Mouse (Mus musculus): Measurements from ENCODE around the gene Thoc6. TPM values are rescaled to one million over a fixed set of nuclear protein-coding genes. Genes with fewer than 3 reads are reported as not detected.

Thoc6 gene
- polyA plus RNA-seq (2012; rRNA removed) = 12.4 and 19.8 TPM in 2 replicates

DNA sequence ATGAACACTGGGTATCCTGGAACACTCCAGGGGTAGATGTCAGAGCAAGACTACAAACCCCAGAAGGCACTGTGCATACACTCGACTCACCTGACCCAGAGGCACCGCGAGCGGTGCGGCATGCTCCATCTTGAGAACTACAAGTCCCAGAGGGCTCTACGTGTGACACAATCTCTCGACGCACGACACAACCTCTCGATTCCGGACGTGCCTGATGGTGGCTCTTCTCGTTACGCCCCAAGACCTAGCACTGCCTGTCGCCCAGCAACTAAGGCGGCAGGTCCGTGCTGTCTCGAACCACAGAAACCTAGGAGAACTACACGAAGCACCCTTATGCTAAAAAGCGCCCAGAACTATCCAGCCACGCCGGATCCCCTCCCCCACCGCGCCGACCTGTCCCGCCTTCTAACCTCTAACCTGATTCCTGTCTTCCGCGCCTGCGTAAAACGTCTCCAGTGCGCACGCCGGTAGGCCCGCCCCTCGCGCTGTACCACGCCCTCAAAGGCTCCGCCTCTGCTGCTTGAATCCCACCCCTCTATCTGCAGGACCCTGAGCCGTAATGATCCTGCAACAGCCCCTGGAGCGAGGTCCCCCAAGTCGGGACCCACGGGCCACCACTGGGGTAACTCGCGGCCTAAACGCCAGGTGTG is at the start of gene Thoc6, which contains the start of gene Hcfc1r1:
Gene Thoc6 (minus strand): TSS at position 459 of the 650 bp plus-strand sequence.
Gene Hcfc1r1 (plus strand): TSS at position 173 of the 650 bp plus-strand sequence.
- Histone ChIP-seq H3K36me3 (ENCODE audit: control insufficient read depth, insufficient read depth, low read length) (peaks cover 13% of the 10 kb centered on the region), H3K27me3 (ENCODE audit: control insufficient read depth, insufficient read depth, low read length) (no peaks in the 10 kb centered on the region), H3K4me1 (ENCODE audit: control insufficient read depth, insufficient read depth, insufficient read length, low read length) (peaks cover 11% of the 10 kb centered on the region), H3K27ac (ENCODE audit: insufficient read depth, low read depth, low read length) (peak within 1 kb of the TSS; percentile 76), H3K4me3 (ENCODE audit: low read depth, low read length) (peak within 1 kb of the TSS; percentile 86)
- TF ChIP-seq CTCF (IDR thresholded peaks at IDR 0.05; ENCODE audit: extremely low read depth, insufficient read length, insufficient replicate concordance, low read depth, low read length) (no peak), POLR2A (IDR thresholded peaks at IDR 0.05; ENCODE audit: low read depth, low read length) (no peak)
- WGBS = under 1% methylated on average over 45 of the region's 45 CpGs

DNA sequence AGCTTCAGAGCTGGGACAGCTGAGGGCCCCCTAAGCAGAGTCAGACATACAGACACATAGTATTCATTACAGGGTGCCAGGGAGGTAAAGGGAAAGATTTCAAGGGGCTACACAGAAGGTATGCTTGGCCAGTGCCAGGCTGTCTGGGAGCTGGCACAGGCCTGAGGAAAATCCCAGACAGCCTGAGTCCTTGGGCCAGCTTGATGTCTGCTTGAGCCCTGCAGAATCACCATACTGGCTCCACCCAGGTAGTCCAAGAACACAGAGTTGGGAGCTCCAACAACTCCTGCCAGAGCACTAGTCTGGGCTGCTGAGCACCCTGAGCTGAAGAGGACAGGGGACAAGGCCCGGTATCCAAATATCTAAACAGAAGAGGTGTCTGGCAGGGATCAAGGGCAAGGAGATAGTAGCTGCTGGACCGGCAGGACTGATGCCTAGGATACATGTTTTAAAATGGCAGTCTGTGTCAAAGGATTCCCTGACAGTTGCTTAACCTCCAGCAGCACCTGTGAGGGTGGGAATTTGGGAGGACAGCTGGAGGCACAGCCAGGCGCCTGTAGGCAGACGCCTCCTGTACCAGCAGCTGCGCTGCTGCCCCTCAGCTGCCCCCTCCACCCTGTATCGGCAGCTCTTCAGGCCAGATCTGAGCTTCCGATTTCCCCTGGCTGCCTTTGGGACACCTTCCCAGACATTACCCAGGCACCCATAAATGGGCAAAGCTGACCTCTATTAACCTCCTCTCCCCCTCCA is 48.9 kb upstream of the Thoc6 start, which contains the start of gene 1520401A03Rik:
Gene 1520401A03Rik (minus strand): TSS at position 408 of the 750 bp plus-strand sequence.
- Histone ChIP-seq H3K27me3 (ENCODE audit: control insufficient read depth, insufficient read depth, low read length) (no peaks in the 10 kb centered on the region), H3K27ac (ENCODE audit: insufficient read depth, low read depth, low read length) (no peak within 1 kb of the TSS), H3K4me1 (ENCODE audit: control insufficient read depth, insufficient read depth, insufficient read length, low read length) (peaks cover 19% of the 10 kb centered on the region), H3K4me3 (ENCODE audit: low read depth, low read length) (no peak within 1 kb of the TSS), H3K36me3 (ENCODE audit: control insufficient read depth, insufficient read depth, low read length) (no peaks in the 10 kb centered on the region)
- TF ChIP-seq POLR2A (IDR thresholded peaks at IDR 0.05; ENCODE audit: low read depth, low read length) = no peak
- TF ChIP-seq CTCF (IDR thresholded peaks at IDR 0.05; ENCODE audit: extremely low read depth, insufficient read length, insufficient replicate concordance, low read depth, low read length) = no peak
- WGBS = 89% methylated on average over 7 of the region's 7 CpGs

DNA sequence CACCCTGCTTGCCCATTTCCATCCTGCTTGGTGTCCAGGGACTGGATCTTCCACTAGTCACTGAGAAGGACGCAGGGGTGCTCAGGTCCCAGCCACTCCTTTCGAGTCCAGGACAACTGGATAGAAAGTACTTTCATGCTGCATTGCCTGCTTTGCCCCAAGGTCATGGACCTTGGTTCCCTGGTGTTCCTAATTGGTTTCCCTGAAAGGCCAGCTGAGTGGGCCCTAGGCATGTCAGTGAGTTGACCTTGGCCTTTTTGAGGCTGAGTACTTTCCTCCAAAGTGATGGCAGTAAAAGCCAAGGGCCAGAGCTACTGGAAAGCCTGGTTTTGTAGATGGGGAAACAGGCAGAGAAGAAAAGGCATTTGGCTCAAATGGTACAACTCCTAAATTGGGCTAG is 48.2 kb upstream of the Thoc6 start:
- H3K27me3 ChIP-seq (ENCODE audit: control insufficient read depth, insufficient read depth, low read length) = no peaks in the 10 kb centered on the region
- TF ChIP-seq CTCF (IDR thresholded peaks at IDR 0.05; ENCODE audit: extremely low read depth, insufficient read length, insufficient replicate concordance, low read depth, low read length) = no peak
- no peak for TF ChIP-seq POLR2A (IDR thresholded peaks at IDR 0.05; ENCODE audit: low read depth, low read length)
- H3K4me3 ChIP-seq (ENCODE audit: low read depth, low read length) = no peak overlapping the region
- WGBS = 53% methylated on average over 2 of the region's 2 CpGs
- peaks cover 19% of the 10 kb centered on the region for H3K4me1 ChIP-seq (ENCODE audit: control insufficient read depth, insufficient read depth, insufficient read length, low read length)
- no peak overlapping the region for H3K27ac ChIP-seq (ENCODE audit: insufficient read depth, low read depth, low read length)
- no peaks in the 10 kb centered on the region for H3K36me3 ChIP-seq (ENCODE audit: control insufficient read depth, insufficient read depth, low read length)

DNA sequence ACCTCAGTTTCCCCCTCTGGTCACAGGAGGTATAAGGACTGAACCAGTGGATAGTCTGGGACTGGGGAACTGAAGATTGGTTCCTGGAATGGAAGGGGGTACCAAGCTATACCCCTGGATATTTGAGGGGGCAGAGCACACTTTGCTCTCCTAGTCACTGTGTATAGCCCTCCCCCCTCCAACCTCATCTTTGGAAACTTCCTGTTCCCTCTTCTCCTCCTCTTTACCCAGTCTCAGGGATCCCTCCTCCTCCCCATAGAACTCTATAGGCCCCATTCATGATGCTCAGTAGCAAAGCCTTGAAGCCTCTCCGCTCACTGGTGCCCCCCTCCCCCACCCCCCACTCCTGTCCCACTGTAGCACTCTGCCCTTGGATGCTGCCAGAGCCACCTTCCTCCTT is 45.8 kb upstream of the Thoc6 start:
- peaks cover 13% of the 10 kb centered on the region for H3K4me1 ChIP-seq (ENCODE audit: control insufficient read depth, insufficient read depth, insufficient read length, low read length)
- WGBS = 83% methylated on average over 1 of the region's 1 CpGs
- no peak for TF ChIP-seq POLR2A (IDR thresholded peaks at IDR 0.05; ENCODE audit: low read depth, low read length)
- TF ChIP-seq CTCF (IDR thresholded peaks at IDR 0.05; ENCODE audit: extremely low read depth, insufficient read length, insufficient replicate concordance, low read depth, low read length) = no peak
- H3K27ac ChIP-seq (ENCODE audit: insufficient read depth, low read depth, low read length) = no peak overlapping the region
- H3K27me3 ChIP-seq (ENCODE audit: control insufficient read depth, insufficient read depth, low read length) = no peaks in the 10 kb centered on the region
- H3K36me3 ChIP-seq (ENCODE audit: control insufficient read depth, insufficient read depth, low read length) = no peaks in the 10 kb centered on the region
- H3K4me3 ChIP-seq (ENCODE audit: low read depth, low read length) = no peak overlapping the region

DNA sequence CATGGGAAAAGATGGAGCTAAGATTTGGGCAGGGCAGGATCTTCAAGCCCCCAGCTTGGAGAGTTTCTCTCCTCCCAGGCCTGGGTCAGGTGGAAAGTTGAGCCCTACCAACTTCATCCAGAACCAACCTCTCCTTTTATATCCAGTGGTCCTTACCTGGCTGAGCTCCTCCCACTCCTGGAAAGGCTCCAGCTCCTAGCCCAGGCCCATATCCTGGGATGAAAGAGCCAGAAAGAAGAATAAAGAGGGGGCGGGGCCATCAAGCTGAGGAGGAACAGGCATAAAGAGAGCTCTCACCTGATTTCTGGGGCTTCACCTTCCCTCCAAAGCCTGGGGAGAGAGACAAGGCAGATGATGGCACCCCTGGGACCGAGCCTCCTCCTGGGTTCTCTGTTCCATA is 43.3 kb upstream of the Thoc6 start:
- Histone ChIP-seq H3K36me3 (ENCODE audit: control insufficient read depth, insufficient read depth, low read length) (no peaks in the 10 kb centered on the region), H3K27ac (ENCODE audit: insufficient read depth, low read depth, low read length) (no peak overlapping the region), H3K4me1 (ENCODE audit: control insufficient read depth, insufficient read depth, insufficient read length, low read length) (peaks cover 13% of the 10 kb centered on the region), H3K4me3 (ENCODE audit: low read depth, low read length) (no peak overlapping the region), H3K27me3 (ENCODE audit: control insufficient read depth, insufficient read depth, low read length) (no peaks in the 10 kb centered on the region)
- TF ChIP-seq POLR2A (IDR thresholded peaks at IDR 0.05; ENCODE audit: low read depth, low read length) = no peak
- TF ChIP-seq CTCF (IDR thresholded peaks at IDR 0.05; ENCODE audit: extremely low read depth, insufficient read length, insufficient replicate concordance, low read depth, low read length) = no peak
- 83% methylated on average over 2 of the region's 2 CpGs for WGBS

DNA sequence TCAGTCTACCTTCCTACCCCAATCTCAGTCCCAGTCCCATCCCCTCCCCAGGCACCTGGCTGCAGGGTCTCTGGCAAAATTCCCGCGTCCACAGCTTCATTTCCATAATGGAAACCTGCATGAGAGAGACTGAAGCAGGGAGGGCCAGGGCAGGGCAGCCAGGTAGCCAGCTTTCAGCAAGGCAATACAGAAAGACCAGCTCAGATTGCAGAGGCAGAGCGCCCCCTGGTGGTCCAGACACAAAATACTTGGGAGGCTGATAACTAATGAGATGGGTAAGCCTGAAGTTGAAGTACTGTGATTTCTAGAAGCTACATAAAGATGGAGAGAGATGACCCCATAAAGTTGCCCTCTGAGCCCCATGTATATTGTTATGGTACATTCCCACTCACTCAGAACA is 32.5 kb upstream of the Thoc6 start:
- Histone ChIP-seq H3K4me3 (ENCODE audit: low read depth, low read length) (no peak overlapping the region), H3K36me3 (ENCODE audit: control insufficient read depth, insufficient read depth, low read length) (no peaks in the 10 kb centered on the region), H3K27me3 (ENCODE audit: control insufficient read depth, insufficient read depth, low read length) (0 out of 2 replicates have a peak, but pooled peaks cover under 1% of the 10 kb centered on the region), H3K27ac (ENCODE audit: insufficient read depth, low read depth, low read length) (no peak overlapping the region), H3K4me1 (ENCODE audit: control insufficient read depth, insufficient read depth, insufficient read length, low read length) (no peaks in the 10 kb centered on the region)
- TF ChIP-seq POLR2A (IDR thresholded peaks at IDR 0.05; ENCODE audit: low read depth, low read length) = no peak
- peak; percentile 95 for TF ChIP-seq CTCF (IDR thresholded peaks at IDR 0.05; ENCODE audit: extremely low read depth, insufficient read length, insufficient replicate concordance, low read depth, low read length)
- under 1% methylated on average over 3 of the region's 3 CpGs for WGBS

DNA sequence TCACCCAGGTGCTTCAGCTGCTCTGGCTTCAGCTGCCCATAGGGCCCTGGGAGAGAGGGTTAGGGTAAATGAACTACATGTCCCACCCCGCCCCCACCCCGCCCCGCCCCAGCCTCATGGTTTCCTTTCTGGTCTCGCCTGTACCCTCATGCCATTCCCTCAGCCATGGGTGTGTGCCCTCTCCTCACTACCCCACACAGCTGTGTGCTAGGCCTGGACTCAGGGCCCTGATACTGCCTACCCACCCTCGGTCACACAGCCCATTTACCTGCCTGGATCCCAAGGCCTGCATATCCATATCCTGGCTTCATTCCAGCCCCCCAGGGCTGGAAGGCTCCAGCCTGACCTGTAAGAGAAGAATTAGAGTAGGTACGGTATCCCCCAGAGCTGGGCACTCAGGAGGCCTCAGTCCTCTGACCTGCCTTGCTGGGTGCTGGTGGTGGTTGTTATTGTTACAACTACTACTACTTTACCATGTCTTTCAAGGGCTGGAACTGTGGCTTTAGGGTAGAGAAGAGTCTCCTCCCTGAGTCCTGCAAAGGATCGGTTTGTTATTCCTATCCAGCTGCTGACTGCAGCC is 31.9 kb upstream of the Thoc6 start:
- Histone ChIP-seq H3K27ac (ENCODE audit: insufficient read depth, low read depth, low read length) (no peak overlapping the region), H3K4me3 (ENCODE audit: low read depth, low read length) (no peak overlapping the region), H3K27me3 (ENCODE audit: control insufficient read depth, insufficient read depth, low read length) (0 out of 2 replicates have a peak, but pooled peaks cover 4% of the 10 kb centered on the region), H3K4me1 (ENCODE audit: control insufficient read depth, insufficient read depth, insufficient read length, low read length) (no peaks in the 10 kb centered on the region), H3K36me3 (ENCODE audit: control insufficient read depth, insufficient read depth, low read length) (no peaks in the 10 kb centered on the region)
- TF ChIP-seq CTCF (IDR thresholded peaks at IDR 0.05; ENCODE audit: extremely low read depth, insufficient read length, insufficient replicate concordance, low read depth, low read length) (no peak), POLR2A (IDR thresholded peaks at IDR 0.05; ENCODE audit: low read depth, low read length) (no peak)
- 70% methylated on average over 7 of the region's 7 CpGs for whole genome bisulfite sequencing
